Mouse (Mus musculus): ENCODE results near the gene Sntb2. TPM values are rescaled to one million over a fixed set of nuclear protein-coding genes. Genes with fewer than 3 reads are reported as not detected.

Sntb2 gene
- total and polyA plus RNA-seq, 2 experiments from 2014 or later = 8.5 to 21.2 TPM

- TF ChIP-seq CTCF (IDR thresholded peaks at IDR 0.05; ENCODE audit: low read depth) (no peak), EP300 (IDR thresholded peaks at IDR 0.05; ENCODE audit: low read depth) (no peak)
Observed at GRCm38 (mm10) chr8:106908291-106908690, 27.3 kb upstream of the Sntb2 start.

GRCm38 (mm10) chr8:106913631-106914030 is 21.9 kb upstream of the Sntb2 start:
- H3K4me3 ChIP-seq (ENCODE audit: low read depth, low read length) = no peak overlapping the region
- H3K4me2 ChIP-seq (ENCODE audit: low read depth, low read length) = no peak overlapping the region
- no peak overlapping the region for H3K9ac ChIP-seq (replicated peaks; ENCODE audit: low read depth, low read length)
- no peaks in the 10 kb centered on the region for H3K4me1 ChIP-seq (ENCODE audit: control insufficient read depth, insufficient read depth)
- no peaks in the 10 kb centered on the region for H3K27me3 ChIP-seq (ENCODE audit: control insufficient read depth, insufficient read depth, low read length)
- H3K9me3 ChIP-seq (replicated peaks; ENCODE audit: control insufficient read depth, low read length) = no peaks in the 10 kb centered on the region
- TF ChIP-seq CTCF (IDR thresholded peaks at IDR 0.05; ENCODE audit: low read depth) = no peak
- no peak for TF ChIP-seq EP300 (IDR thresholded peaks at IDR 0.05; ENCODE audit: low read depth)
- no peak for ATAC-seq (ENCODE audit: insufficient read depth, low read depth)
- H3K36me3 ChIP-seq (replicated peaks; ENCODE audit: control insufficient read depth, insufficient read depth, low read length) = peaks cover 78% of the 10 kb centered on the region
- no peak for DNase-seq (ENCODE audit: low spot score)
- H3K27ac ChIP-seq (ENCODE audit: low read depth) = no peak overlapping the region
- WGBS = 94% methylated on average over 10 of the region's 10 CpGs

More at GRCm38 (mm10) chr8:106908291-106908690, 27.3 kb upstream of the Sntb2 start:
- no peak overlapping the region for H3K4me2 ChIP-seq (ENCODE audit: low read depth, low read length)
- ATAC-seq (ENCODE audit: insufficient read depth, low read depth) (no peak), DNase-seq (ENCODE audit: low spot score) (no peak)
- no peaks in the 10 kb centered on the region for H3K4me1 ChIP-seq (ENCODE audit: control insufficient read depth, insufficient read depth)
- no peaks in the 10 kb centered on the region for H3K9me3 ChIP-seq (replicated peaks; ENCODE audit: control insufficient read depth, low read length)
- no peak overlapping the region for H3K4me3 ChIP-seq (ENCODE audit: low read depth, low read length)
- 73% methylated on average over 7 of the region's 7 CpGs for WGBS
- peaks cover 71% of the 10 kb centered on the region for H3K36me3 ChIP-seq (replicated peaks; ENCODE audit: control insufficient read depth, insufficient read depth, low read length)
- H3K9ac ChIP-seq (replicated peaks; ENCODE audit: low read depth, low read length) = no peak overlapping the region
- no peaks in the 10 kb centered on the region for H3K27me3 ChIP-seq (ENCODE audit: control insufficient read depth, insufficient read depth, low read length)
- H3K27ac ChIP-seq (ENCODE audit: low read depth) = no peak overlapping the region

- no peak for ATAC-seq (ENCODE audit: insufficient read depth, low read depth)
- TF ChIP-seq CTCF (IDR thresholded peaks at IDR 0.05; ENCODE audit: low read depth) (no peak), EP300 (IDR thresholded peaks at IDR 0.05; ENCODE audit: low read depth) (no peak)
- H3K36me3 ChIP-seq (replicated peaks; ENCODE audit: control insufficient read depth, insufficient read depth, low read length) = peaks cover 86% of the 10 kb centered on the region
Observed at GRCm38 (mm10) chr8:106919721-106920394, 15.7 kb upstream of the Sntb2 start.

GRCm38 (mm10) chr8:106920395-106920741 is 15.2 kb upstream of the Sntb2 start:
- TF ChIP-seq EP300 (IDR thresholded peaks at IDR 0.05; ENCODE audit: low read depth) (no peak), CTCF (IDR thresholded peaks at IDR 0.05; ENCODE audit: low read depth) (no peak)
- no peak for DNase-seq (ENCODE audit: low spot score)
- H3K9ac ChIP-seq (replicated peaks; ENCODE audit: low read depth, low read length) = no peak overlapping the region
- H3K4me2 ChIP-seq (ENCODE audit: low read depth, low read length) = no peak overlapping the region
- no peaks in the 10 kb centered on the region for H3K27me3 ChIP-seq (ENCODE audit: control insufficient read depth, insufficient read depth, low read length)
- WGBS = 91% methylated on average over 5 of the region's 5 CpGs
- H3K27ac ChIP-seq (ENCODE audit: low read depth) = no peak overlapping the region
- peaks cover 81% of the 10 kb centered on the region for H3K36me3 ChIP-seq (replicated peaks; ENCODE audit: control insufficient read depth, insufficient read depth, low read length)
- no peaks in the 10 kb centered on the region for H3K4me1 ChIP-seq (ENCODE audit: control insufficient read depth, insufficient read depth)
- no peak overlapping the region for H3K4me3 ChIP-seq (ENCODE audit: low read depth, low read length)
- ATAC-seq (ENCODE audit: insufficient read depth, low read depth) = no peak
- H3K9me3 ChIP-seq (replicated peaks; ENCODE audit: control insufficient read depth, low read length) = no peaks in the 10 kb centered on the region

More at GRCm38 (mm10) chr8:106919721-106920394, 15.7 kb upstream of the Sntb2 start:
- Histone ChIP-seq H3K4me2 (ENCODE audit: low read depth, low read length) (no peak overlapping the region), H3K4me3 (ENCODE audit: low read depth, low read length) (no peak overlapping the region), H3K9me3 (replicated peaks; ENCODE audit: control insufficient read depth, low read length) (no peaks in the 10 kb centered on the region), H3K9ac (replicated peaks; ENCODE audit: low read depth, low read length) (no peak overlapping the region), H3K27ac (ENCODE audit: low read depth) (no peak overlapping the region), H3K27me3 (ENCODE audit: control insufficient read depth, insufficient read depth, low read length) (no peaks in the 10 kb centered on the region), H3K4me1 (ENCODE audit: control insufficient read depth, insufficient read depth) (no peaks in the 10 kb centered on the region)
- DNase-seq (ENCODE audit: low spot score) = no peak
- 85% methylated on average over 8 of the region's 8 CpGs for WGBS

- Histone ChIP-seq H3K36me3 (replicated peaks; ENCODE audit: control insufficient read depth, insufficient read depth, low read length) (peaks cover 44% of the 10 kb centered on the region), H3K4me1 (ENCODE audit: control insufficient read depth, insufficient read depth) (no peaks in the 10 kb centered on the region), H3K4me2 (ENCODE audit: low read depth, low read length) (no peak overlapping the region), H3K4me3 (ENCODE audit: low read depth, low read length) (no peak overlapping the region), H3K27me3 (ENCODE audit: control insufficient read depth, insufficient read depth, low read length) (no peaks in the 10 kb centered on the region), H3K9me3 (replicated peaks; ENCODE audit: control insufficient read depth, low read length) (no peaks in the 10 kb centered on the region), H3K27ac (ENCODE audit: low read depth) (peak overlapping the region; percentile 31), H3K9ac (replicated peaks; ENCODE audit: low read depth, low read length) (no peak overlapping the region)
- ATAC-seq (ENCODE audit: insufficient read depth, low read depth) (no peak), DNase-seq (ENCODE audit: low spot score) (no peak)
- 87% methylated on average over 4 of the region's 4 CpGs for WGBS
- no peak for TF ChIP-seq EP300 (IDR thresholded peaks at IDR 0.05; ENCODE audit: low read depth)
- TF ChIP-seq CTCF (IDR thresholded peaks at IDR 0.05; ENCODE audit: low read depth) = no peak
Observed at GRCm38 (mm10) chr8:106924057-106924456, 11.5 kb upstream of the Sntb2 start.

- Histone ChIP-seq H3K4me1 (ENCODE audit: control insufficient read depth, insufficient read depth) (no peaks in the 10 kb centered on the region), H3K4me3 (ENCODE audit: low read depth, low read length) (no peak overlapping the region), H3K9me3 (replicated peaks; ENCODE audit: control insufficient read depth, low read length) (no peaks in the 10 kb centered on the region), H3K27me3 (ENCODE audit: control insufficient read depth, insufficient read depth, low read length) (no peaks in the 10 kb centered on the region), H3K27ac (ENCODE audit: low read depth) (peak overlapping the region; percentile 31), H3K4me2 (ENCODE audit: low read depth, low read length) (no peak overlapping the region), H3K9ac (replicated peaks; ENCODE audit: low read depth, low read length) (no peak overlapping the region), H3K36me3 (replicated peaks; ENCODE audit: control insufficient read depth, insufficient read depth, low read length) (peaks cover 35% of the 10 kb centered on the region)
- TF ChIP-seq CTCF (IDR thresholded peaks at IDR 0.05; ENCODE audit: low read depth) (no peak), EP300 (IDR thresholded peaks at IDR 0.05; ENCODE audit: low read depth) (no peak)
- 52% methylated on average over 8 of the region's 8 CpGs for WGBS
- ATAC-seq (ENCODE audit: insufficient read depth, low read depth) = no peak
- DNase-seq (ENCODE audit: low spot score) = no peak
Observed at GRCm38 (mm10) chr8:106924904-106925349, 10.6 kb upstream of the Sntb2 start.

Data from heart, postnatal 0 days (tissue).